Mouse (Mus musculus) ES-CJ7 (cell line): ENCODE measurements around the gene Lbr.

Experiments used
- DNase-seq: peaks from one replicate; pipeline ENCODE4 v3.0.0; 2011; ENCODE audit warnings: low read depth, low spot score

Gene Lbr

GRCm38 (mm10) chr1:181771871-181772270 lies 71.0 kb downstream of the Lbr start:
- DNase-seq = no peak

- peak; percentile 74 for DNase-seq
Observed at GRCm38 (mm10) chr1:181769392-181769791, 73.5 kb downstream of the Lbr start.
